Mouse (Mus musculus): ENCODE measurements at regions not wholly inside any gene's neighbourhood (a gene's known extent, or its start where the extent isn't known, plus 50 kb on each side); places are given as distances from the start of the nearest gene placed in this dataset.

DNA sequence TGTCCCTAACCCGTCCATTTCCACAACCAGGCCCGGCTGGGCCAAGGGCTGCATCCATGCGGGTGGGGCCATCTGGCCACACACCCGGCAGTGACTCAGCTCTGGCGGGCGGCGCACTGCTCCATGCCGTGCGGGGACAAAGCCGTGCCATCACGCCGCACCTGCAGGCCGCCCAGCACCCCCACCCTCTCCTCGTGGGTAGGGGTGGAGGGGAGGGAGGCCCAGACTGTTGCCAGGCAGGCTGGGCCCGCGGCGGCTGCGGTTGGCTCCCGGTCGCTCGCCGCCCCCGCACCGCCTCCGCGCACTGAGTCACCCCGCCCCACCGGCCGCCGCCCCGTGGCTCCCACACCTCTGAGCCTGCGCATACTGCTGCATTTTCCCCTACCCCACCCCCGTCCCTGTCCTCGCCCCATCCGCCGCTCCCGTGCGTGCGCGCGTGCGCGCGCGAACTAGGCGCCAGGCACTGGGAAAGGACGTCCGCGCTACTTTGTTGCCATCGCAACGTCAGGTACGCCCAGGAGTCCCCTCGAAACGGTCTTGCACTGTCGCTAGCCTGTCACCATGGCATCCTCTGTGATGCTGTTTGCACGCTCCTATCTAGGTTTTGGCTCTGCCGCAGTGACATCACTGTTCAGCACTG is 68.9 kb downstream of the Zfp706 start (continued):
- TF ChIP-seq ETS1 (IDR thresholded peaks at IDR 0.05; ENCODE audit: low read depth, low read length) (peak; percentile 65), HCFC1 (IDR thresholded peaks at IDR 0.05; ENCODE audit: low read depth, low read length) (0 out of 2 replicates have a peak, but pooled peaks have one; percentile 49), CHD1 (IDR thresholded peaks at IDR 0.05; ENCODE audit: low read depth, low read length) (no peak), RAD21 (IDR thresholded peaks at IDR 0.05; ENCODE audit: low read depth, low read length) (no peak)

GRCm38 (mm10) chr15:36937757-36938498 is 69.6 kb downstream of the Zfp706 start:
- peak overlapping the region; percentile 59 to 64 for H3K4me3 ChIP-seq (ENCODE audit: control insufficient read depth in 1 of 2, insufficient read depth in 1 of 2, low read depth in 2 of 2, low read length in 2 of 2)

DNA sequence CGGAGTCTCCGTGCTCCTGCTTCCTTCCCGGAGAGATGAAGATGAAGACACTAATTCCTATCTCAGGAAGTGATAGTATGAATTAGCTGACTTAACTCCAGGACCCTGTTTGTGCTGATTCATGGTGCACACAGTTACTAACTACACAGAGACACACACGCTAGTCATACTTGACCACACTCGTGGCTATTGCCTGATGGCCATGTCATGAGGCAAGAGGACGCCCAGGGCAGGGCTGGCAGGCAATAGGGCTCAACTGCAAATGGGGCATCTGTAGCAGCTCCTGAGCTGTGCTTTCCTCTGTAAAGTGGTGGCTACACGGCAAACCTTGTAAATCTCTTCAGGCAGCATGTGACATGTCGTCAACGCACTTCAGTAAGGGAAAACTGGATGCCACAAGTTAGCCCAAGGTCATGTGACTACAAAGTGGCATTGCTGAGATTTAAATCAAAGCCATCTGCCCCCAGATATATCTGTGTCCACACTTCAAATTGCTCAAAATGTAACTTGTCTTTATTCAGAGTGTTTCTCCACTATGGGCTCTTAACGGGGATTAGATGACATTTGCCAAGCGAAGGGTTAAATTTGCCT is 70.4 kb downstream of the Zfp706 start:
- Histone ChIP-seq H3K27ac (ENCODE audit: control insufficient read depth, low read depth, low read length) (peak overlapping the region; percentile 75), H3K4me3 (ENCODE audit: control insufficient read depth in 1 of 2, insufficient read depth in 1 of 2, low read depth in 2 of 2, low read length in 2 of 2) (no peak overlapping the region), H3K27me3 (ENCODE audit: control insufficient read depth in 1 of 2, insufficient read depth in 2 of 2, low read length in 2 of 2) (no peaks in the 10 kb centered on the region), H3K4me1 (ENCODE audit: control insufficient read depth in 1 of 2, insufficient read depth in 2 of 2, low read length in 2 of 2) (peaks cover 9 to 36% of the 10 kb centered on the region in 2 experiments), H3K36me3 (ENCODE audit: control insufficient read depth in 1 of 2, insufficient read depth in 2 of 2, low read length in 2 of 2) (peaks cover 0 to 14% of the 10 kb centered on the region in 2 experiments; a peak in 2 of 4 replicates), H3K9me3 (replicated peaks; ENCODE audit: insufficient read depth, low read length) (no peaks in the 10 kb centered on the region), H3K9ac (ENCODE audit: control insufficient read depth, low read depth, low read length, poor library complexity, severe bottlenecking) (no peak overlapping the region), H3K79me2 (ENCODE audit: control insufficient read depth, insufficient read depth, low read length, poor library complexity) (peaks cover 4% of the 10 kb centered on the region; the same call in 1 of the 2 replicates)
- 0 out of 4 replicates have a peak, but pooled peaks of 1 of the 2 experiments have one; percentile 3 for TF ChIP-seq USF2 (IDR thresholded peaks at IDR 0.05; ENCODE audit: borderline replicate concordance in 1 of 2, insufficient read depth in 1 of 2, low read depth in 1 of 2, low read length in 2 of 2)
- 0 out of 2 replicates have a peak, but pooled peaks have one; percentile 15 for TF ChIP-seq MYC (IDR thresholded peaks at IDR 0.05; ENCODE audit: low read depth, low read length)
- TF ChIP-seq ZNF384 (IDR thresholded peaks at IDR 0.05; ENCODE audit: low read depth, low read length), result no peak
- no peak for TF ChIP-seq MEF2A (IDR thresholded peaks at IDR 0.05; ENCODE audit: extremely low read depth, insufficient replicate concordance, low read depth, low read length, poor library complexity, severe bottlenecking)
- peak; percentile 61 for TF ChIP-seq USF1 (IDR thresholded peaks at IDR 0.05; ENCODE audit: low read depth, low read length)
- no peak for TF ChIP-seq JUND (IDR thresholded peaks at IDR 0.05; ENCODE audit: low read depth, low read length)
- TF ChIP-seq SIN3A (IDR thresholded peaks at IDR 0.05; ENCODE audit: low read length), result no peak
- TF ChIP-seq RCOR1 (IDR thresholded peaks at IDR 0.05; ENCODE audit: low read depth, low read length), result peak; percentile 79
- DNase-seq (ENCODE audit: low read depth, low spot score), result no peak

More at GRCm38 (mm10) chr15:36937757-36938498, 69.6 kb downstream of the Zfp706 start:
- Histone ChIP-seq H3K9me3 (replicated peaks; ENCODE audit: insufficient read depth, low read length) (no peaks in the 10 kb centered on the region), H3K4me1 (ENCODE audit: control insufficient read depth in 1 of 2, insufficient read depth in 2 of 2, low read length in 2 of 2) (peaks cover 9 to 36% of the 10 kb centered on the region in 2 experiments), H3K27ac (ENCODE audit: control insufficient read depth, low read depth, low read length) (peak overlapping the region; percentile 75), H3K79me2 (ENCODE audit: control insufficient read depth, insufficient read depth, low read length, poor library complexity) (peaks cover 4% of the 10 kb centered on the region; the same call in 1 of the 2 replicates), H3K27me3 (ENCODE audit: control insufficient read depth in 1 of 2, insufficient read depth in 2 of 2, low read length in 2 of 2) (no peaks in the 10 kb centered on the region), H3K9ac (ENCODE audit: control insufficient read depth, low read depth, low read length, poor library complexity, severe bottlenecking) (peak overlapping the region; percentile 88), H3K36me3 (ENCODE audit: control insufficient read depth in 1 of 2, insufficient read depth in 2 of 2, low read length in 2 of 2) (peaks cover 0 to 14% of the 10 kb centered on the region in 2 experiments; a peak in 2 of 4 replicates)
- peak; percentile 77 for DNase-seq (ENCODE audit: low read depth, low spot score)
- peak; percentile 11 to 46; a peak in 2 of 4 replicates for TF ChIP-seq EP300 (IDR thresholded peaks at IDR 0.05; ENCODE audit: low read depth in 1 of 2, low read length in 2 of 2)
- 0 out of 2 replicates have a peak, but pooled peaks have one; percentile 23 for TF ChIP-seq MYB (IDR thresholded peaks at IDR 0.05; ENCODE audit: low read depth, low read length)
- no peak for TF ChIP-seq ZNF384 (IDR thresholded peaks at IDR 0.05; ENCODE audit: low read depth, low read length)
- no peak for TF ChIP-seq TCF12 (IDR thresholded peaks at IDR 0.05; ENCODE audit: low read depth, low read length)
- TF ChIP-seq NELFE (IDR thresholded peaks at IDR 0.05; ENCODE audit: low read depth, low read length), result no peak; the same call in 1 of the 2 replicates
- 0 out of 2 replicates have a peak, but pooled peaks have one; percentile 9 for TF ChIP-seq RCOR1 (IDR thresholded peaks at IDR 0.05; ENCODE audit: low read depth, low read length)
- 0 out of 2 replicates have a peak, but pooled peaks have one; percentile 11 for TF ChIP-seq USF1 (IDR thresholded peaks at IDR 0.05; ENCODE audit: low read depth, low read length)
- no peak; the same call in 1 of the 2 replicates for TF ChIP-seq KAT2A (conservative IDR thresholded peaks at IDR 0.05; ENCODE audit: low read depth, low read length)
- TF ChIP-seq GABPA (IDR thresholded peaks at IDR 0.05; ENCODE audit: low read depth, low read length), result 0 out of 2 replicates have a peak, but pooled peaks have one; percentile 19
- TF ChIP-seq HCFC1 (IDR thresholded peaks at IDR 0.05; ENCODE audit: low read depth, low read length), result 0 out of 2 replicates have a peak, but pooled peaks have one; percentile 27
- TF ChIP-seq MAFK (IDR thresholded peaks at IDR 0.05; ENCODE audit: borderline replicate concordance, low read depth, low read length), result 0 out of 2 replicates have a peak, but pooled peaks have one; percentile 13
- 0 out of 2 replicates have a peak, but pooled peaks have one; percentile 48 for TF ChIP-seq ZMIZ1 (IDR thresholded peaks at IDR 0.05; ENCODE audit: low read depth, low read length)
- peak; percentile 75 for TF ChIP-seq MAX (IDR thresholded peaks at IDR 0.05; ENCODE audit: low read length)
- TF ChIP-seq CHD1 (IDR thresholded peaks at IDR 0.05; ENCODE audit: low read depth, low read length), result 0 out of 2 replicates have a peak, but pooled peaks have one; percentile 80
- no peak for TF ChIP-seq JUND (IDR thresholded peaks at IDR 0.05; ENCODE audit: low read depth, low read length)
- 0 out of 2 replicates have a peak, but pooled peaks have one; percentile 37 for TF ChIP-seq E2F4 (IDR thresholded peaks at IDR 0.05; ENCODE audit: borderline replicate concordance, low read depth, low read length)
- TF ChIP-seq MYC (IDR thresholded peaks at IDR 0.05; ENCODE audit: low read depth, low read length), result 0 out of 2 replicates have a peak, but pooled peaks have one; percentile 58

All from MEL (cell line).